Mouse (Mus musculus): Measurements from ENCODE around the gene Dtx3. TPM values are rescaled to one million over a fixed set of nuclear protein-coding genes. Genes with fewer than 3 reads are reported as not detected.

The Dtx3 gene
- polyA plus RNA-seq (2014; fragmentation: Illumina TruSeq; extraction: RNeasy Lipid Tissue Mini Kit (QIAGEN cat#74804); ENCODE audit: low read depth, low replicate concordance), result 3.4 TPM

DNA sequence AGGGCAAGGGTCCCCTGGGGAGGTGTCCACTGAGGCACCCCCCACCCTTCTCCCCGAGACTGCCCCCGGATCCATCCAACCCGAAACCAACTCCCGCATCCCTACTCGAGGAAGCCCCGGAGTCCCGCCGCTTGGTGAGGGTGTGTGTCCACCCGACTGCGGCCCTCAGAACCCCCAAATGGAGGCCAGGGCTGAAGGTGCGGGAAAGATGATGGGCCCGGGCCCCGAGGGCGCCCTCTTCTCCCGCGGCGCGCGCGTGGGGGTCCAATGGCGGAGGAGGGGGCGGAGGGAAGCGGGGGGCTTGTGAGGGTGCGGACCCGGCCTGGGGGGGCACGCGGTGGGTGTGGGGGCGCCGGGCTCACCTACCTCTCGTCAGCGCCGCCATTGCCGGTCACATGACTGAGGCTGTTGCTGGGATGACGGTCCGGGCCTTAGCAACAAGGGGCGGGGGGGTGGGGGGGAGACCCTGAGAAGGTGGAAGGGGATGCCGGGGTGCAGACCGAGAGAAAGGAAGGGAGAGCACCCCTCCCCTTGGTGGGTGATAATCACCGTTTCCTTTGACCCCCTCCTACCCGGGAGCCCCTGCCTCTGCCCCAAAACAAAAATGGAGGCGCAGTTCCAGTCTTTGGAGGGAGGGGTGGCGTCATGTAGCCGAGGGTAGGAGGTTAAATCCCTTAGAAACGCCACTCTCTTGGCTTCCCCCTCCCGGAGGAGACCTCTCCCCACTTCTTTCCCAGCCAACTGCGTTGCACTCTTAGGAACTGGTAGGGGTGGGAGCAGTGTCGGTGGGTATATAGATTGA is at the start of gene Dtx3:
Gene Dtx3 (minus strand): TSS at position 401 of the 802 bp plus-strand sequence.

DNA sequence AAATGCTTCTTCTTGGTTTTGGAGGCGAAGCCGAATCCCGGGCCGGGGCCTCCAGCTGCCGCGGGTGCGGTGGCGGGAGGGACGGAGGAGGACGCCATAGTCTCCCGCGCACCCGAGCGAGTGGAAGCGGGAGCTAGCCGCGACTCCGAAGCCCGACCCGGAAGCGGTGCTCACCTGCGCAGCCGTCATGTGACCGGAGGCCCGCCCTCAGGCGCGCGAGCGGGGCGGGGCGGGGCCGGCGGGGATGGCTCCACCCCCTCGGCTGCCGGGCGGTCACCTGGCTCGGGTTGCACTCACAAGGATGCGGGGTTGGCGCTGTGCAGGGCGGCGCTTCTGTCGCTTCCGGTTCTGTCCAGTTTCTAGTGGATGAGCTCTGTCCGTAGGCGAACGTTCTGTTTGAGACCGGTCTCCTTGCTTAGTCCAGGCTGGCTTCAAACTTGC is 15.9 kb upstream of the Dtx3 start, which contains the start of gene Pip4k2c:
Gene Pip4k2c (minus strand): TSS at position 172 of the 441 bp plus-strand sequence.

DNA sequence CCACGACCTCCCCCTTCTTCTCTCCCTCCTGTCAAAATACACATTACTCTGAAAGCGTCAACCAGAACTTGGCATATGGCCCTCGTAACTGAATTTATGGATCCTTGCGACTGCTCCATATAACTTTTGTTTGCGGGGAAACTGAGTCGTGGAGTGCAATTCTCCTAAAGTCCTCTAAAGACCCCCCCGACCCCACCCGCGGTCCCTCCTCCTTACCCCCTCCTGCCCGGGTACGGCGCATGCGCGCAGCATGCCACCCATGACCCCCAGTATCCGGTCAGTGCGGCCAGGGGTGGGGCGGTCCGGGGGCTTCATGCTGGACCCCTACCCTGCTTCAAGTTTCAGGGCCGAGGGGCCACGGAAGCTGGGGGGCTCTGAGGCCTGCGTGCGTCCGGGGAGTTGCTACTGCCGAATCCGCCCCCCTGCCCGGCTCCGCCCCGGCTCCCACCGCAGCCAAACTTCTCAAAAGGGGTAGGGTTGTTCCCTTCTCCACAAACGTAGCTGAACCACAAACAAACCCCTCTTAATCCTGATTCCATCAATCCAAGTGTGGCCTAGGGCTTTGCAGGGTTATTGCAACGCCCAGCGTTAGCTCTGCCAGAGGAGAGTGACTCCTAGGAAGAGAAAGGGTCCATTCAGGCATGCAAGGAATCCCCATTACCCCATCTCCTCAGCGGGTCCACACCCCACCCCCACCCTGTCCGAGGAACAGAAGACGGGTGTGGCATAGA is 5.7 kb downstream of the Dtx3 start, which contains the start of gene Arhgef25:
Gene Arhgef25 (minus strand): TSS at position 433 of the 731 bp plus-strand sequence.

DNA sequence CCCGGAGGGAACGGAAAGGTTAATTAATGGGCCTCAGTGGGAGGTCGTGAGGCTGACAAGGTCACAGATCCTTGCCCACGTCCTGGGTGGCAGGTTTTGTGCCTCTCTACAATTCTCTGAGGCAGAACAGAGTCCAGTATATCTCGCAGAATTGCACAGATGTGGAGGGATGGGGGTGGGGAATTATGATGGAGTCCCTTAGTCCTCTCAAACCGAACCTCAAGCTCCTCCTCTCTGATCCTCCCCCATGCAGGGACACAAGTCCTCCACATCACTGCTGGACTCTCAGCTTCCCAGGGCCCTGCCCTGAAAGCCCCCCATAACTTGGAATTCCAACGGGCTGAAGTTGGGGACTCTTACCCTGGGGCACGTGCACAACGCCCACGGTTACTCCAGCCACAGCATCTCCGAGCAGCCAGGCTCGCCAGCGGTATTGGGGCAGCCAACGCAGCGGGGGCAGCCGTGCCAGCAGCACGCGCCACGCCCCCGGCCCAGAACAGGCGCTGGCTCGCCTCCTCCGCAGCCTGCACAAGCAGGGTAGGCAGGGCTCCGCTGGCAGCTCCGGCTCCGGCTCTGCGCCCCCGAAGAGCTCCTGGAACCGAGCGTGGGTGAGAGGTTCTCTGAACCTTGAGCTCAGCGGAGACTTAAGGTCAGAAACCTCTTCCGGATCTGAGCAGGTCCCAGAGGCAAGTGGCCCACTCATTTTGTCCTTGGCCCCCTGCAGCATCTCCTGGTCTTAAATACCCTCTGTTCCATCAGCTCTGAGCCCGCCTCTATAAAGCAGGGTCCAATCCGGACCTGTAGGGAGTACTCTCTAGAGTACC is 15.4 kb downstream of the Dtx3 start, which contains the start of gene Slc26a10:
Gene Slc26a10 (minus strand): TSS at position 775 of the 824 bp plus-strand sequence.

DNA sequence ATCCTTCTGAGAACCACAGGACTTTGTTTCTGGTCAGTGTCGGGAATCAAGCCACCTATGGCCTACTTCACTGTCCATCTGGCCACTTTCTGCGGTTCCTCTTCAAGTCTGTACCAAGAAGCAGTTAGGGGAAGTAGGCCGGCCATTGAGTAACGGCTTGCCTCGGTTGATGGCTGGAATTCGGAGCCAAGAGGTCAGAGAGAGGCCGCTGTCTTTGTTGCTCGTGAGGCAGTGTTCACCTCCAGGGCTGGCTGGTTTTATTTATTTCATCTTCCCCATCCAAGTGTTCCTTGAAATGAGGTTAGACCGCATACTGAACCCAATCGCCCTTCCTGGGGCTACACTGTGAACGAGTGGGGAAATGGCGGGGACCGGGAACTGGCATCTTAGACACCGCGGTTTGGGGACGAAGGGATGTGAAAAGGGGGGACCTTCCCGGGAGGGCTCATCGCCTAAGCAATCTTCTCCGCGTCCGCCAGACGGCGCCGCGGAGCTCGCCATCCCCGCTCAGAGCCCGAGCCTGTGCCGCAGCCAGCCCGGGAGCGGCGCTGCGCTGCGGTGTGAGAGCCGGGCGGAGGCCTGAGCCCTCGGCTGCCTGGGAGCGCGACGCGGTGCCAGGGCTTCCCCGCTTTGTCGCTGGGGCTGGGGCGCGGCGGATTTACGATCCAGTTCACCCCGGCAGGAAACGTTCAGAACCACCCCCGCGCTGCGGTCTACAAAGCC is 30.7 kb downstream of the Dtx3 start, which contains the start of gene B4galnt1:
Gene B4galnt1 (plus strand): TSS at position 595 of the 723 bp plus-strand sequence.

Other genes with a start within 250 kb of the Dtx3 start
- gene Ctdsp2, start 217.0 kb downstream of the Dtx3 start, polyA plus RNA-seq (2014; fragmentation: Illumina TruSeq; extraction: RNeasy Lipid Tissue Mini Kit (QIAGEN cat#74804); ENCODE audit: low read depth, low replicate concordance), result 52.7 TPM
- gene Avil, start 195.0 kb downstream of the Dtx3 start, polyA plus RNA-seq (2014; fragmentation: Illumina TruSeq; extraction: RNeasy Lipid Tissue Mini Kit (QIAGEN cat#74804); ENCODE audit: low read depth, low replicate concordance), result 0.35 TPM
- 6.5 TPM for gene Tsfm, start 164.9 kb downstream of the Dtx3 start, polyA plus RNA-seq (2014; fragmentation: Illumina TruSeq; extraction: RNeasy Lipid Tissue Mini Kit (QIAGEN cat#74804); ENCODE audit: low read depth, low replicate concordance)
- 4.2 TPM for gene Mettl1, start 154.3 kb downstream of the Dtx3 start, polyA plus RNA-seq (2014; fragmentation: Illumina TruSeq; extraction: RNeasy Lipid Tissue Mini Kit (QIAGEN cat#74804); ENCODE audit: low read depth, low replicate concordance)
- 1.1 TPM for gene Eef1akmt3, start 154.2 kb downstream of the Dtx3 start, polyA plus RNA-seq (2014; fragmentation: Illumina TruSeq; extraction: RNeasy Lipid Tissue Mini Kit (QIAGEN cat#74804); ENCODE audit: low read depth, low replicate concordance)
- not detected for gene Cyp27b1, start 147.5 kb downstream of the Dtx3 start, polyA plus RNA-seq (2014; fragmentation: Illumina TruSeq; extraction: RNeasy Lipid Tissue Mini Kit (QIAGEN cat#74804); ENCODE audit: low read depth, low replicate concordance)
- 1.4 TPM for gene March9, start 135.5 kb downstream of the Dtx3 start, polyA plus RNA-seq (2014; fragmentation: Illumina TruSeq; extraction: RNeasy Lipid Tissue Mini Kit (QIAGEN cat#74804); ENCODE audit: low read depth, low replicate concordance)
- gene Cdk4, start 132.2 kb downstream of the Dtx3 start, polyA plus RNA-seq (2014; fragmentation: Illumina TruSeq; extraction: RNeasy Lipid Tissue Mini Kit (QIAGEN cat#74804); ENCODE audit: low read depth, low replicate concordance), result 15.3 TPM
- 45.5 TPM for gene Tspan31, start 125.5 kb downstream of the Dtx3 start, polyA plus RNA-seq (2014; fragmentation: Illumina TruSeq; extraction: RNeasy Lipid Tissue Mini Kit (QIAGEN cat#74804); ENCODE audit: low read depth, low replicate concordance)
- gene Agap2, start 120.4 kb downstream of the Dtx3 start, polyA plus RNA-seq (2014; fragmentation: Illumina TruSeq; extraction: RNeasy Lipid Tissue Mini Kit (QIAGEN cat#74804); ENCODE audit: low read depth, low replicate concordance), result 0.25 TPM
- 10.3 TPM for gene Os9, start 74.6 kb downstream of the Dtx3 start, polyA plus RNA-seq (2014; fragmentation: Illumina TruSeq; extraction: RNeasy Lipid Tissue Mini Kit (QIAGEN cat#74804); ENCODE audit: low read depth, low replicate concordance)
- 3.1 TPM for gene B4galnt1, start 30.5 kb downstream of the Dtx3 start, polyA plus RNA-seq (2014; fragmentation: Illumina TruSeq; extraction: RNeasy Lipid Tissue Mini Kit (QIAGEN cat#74804); ENCODE audit: low read depth, low replicate concordance)
- not detected for gene Slc26a10, start 15.1 kb downstream of the Dtx3 start, polyA plus RNA-seq (2014; fragmentation: Illumina TruSeq; extraction: RNeasy Lipid Tissue Mini Kit (QIAGEN cat#74804); ENCODE audit: low read depth, low replicate concordance)
- 8.2 TPM for gene Arhgef25, start 5.6 kb downstream of the Dtx3 start, polyA plus RNA-seq (2014; fragmentation: Illumina TruSeq; extraction: RNeasy Lipid Tissue Mini Kit (QIAGEN cat#74804); ENCODE audit: low read depth, low replicate concordance)
- 23.3 TPM for gene Pip4k2c, start 15.9 kb upstream of the Dtx3 start, polyA plus RNA-seq (2014; fragmentation: Illumina TruSeq; extraction: RNeasy Lipid Tissue Mini Kit (QIAGEN cat#74804); ENCODE audit: low read depth, low replicate concordance)
- gene Kif5a, start 67.6 kb upstream of the Dtx3 start, polyA plus RNA-seq (2014; fragmentation: Illumina TruSeq; extraction: RNeasy Lipid Tissue Mini Kit (QIAGEN cat#74804); ENCODE audit: low read depth, low replicate concordance), result 2.3 TPM
- gene Dctn2, start 70.6 kb upstream of the Dtx3 start, polyA plus RNA-seq (2014; fragmentation: Illumina TruSeq; extraction: RNeasy Lipid Tissue Mini Kit (QIAGEN cat#74804); ENCODE audit: low read depth, low replicate concordance), result 26.7 TPM
- 3.3 TPM for gene Mbd6, start 93.3 kb upstream of the Dtx3 start, polyA plus RNA-seq (2014; fragmentation: Illumina TruSeq; extraction: RNeasy Lipid Tissue Mini Kit (QIAGEN cat#74804); ENCODE audit: low read depth, low replicate concordance)
- gene Mars, start 116.1 kb upstream of the Dtx3 start, polyA plus RNA-seq (2014; fragmentation: Illumina TruSeq; extraction: RNeasy Lipid Tissue Mini Kit (QIAGEN cat#74804); ENCODE audit: low read depth, low replicate concordance), result 5.4 TPM
- 0.41 TPM for gene Arhgap9, start 126.2 kb upstream of the Dtx3 start, polyA plus RNA-seq (2014; fragmentation: Illumina TruSeq; extraction: RNeasy Lipid Tissue Mini Kit (QIAGEN cat#74804); ENCODE audit: low read depth, low replicate concordance)
- gene Gli1, start 146.2 kb upstream of the Dtx3 start, polyA plus RNA-seq (2014; fragmentation: Illumina TruSeq; extraction: RNeasy Lipid Tissue Mini Kit (QIAGEN cat#74804); ENCODE audit: low read depth, low replicate concordance), result 0.38 TPM
- gene Inhbe, start 158.7 kb upstream of the Dtx3 start, polyA plus RNA-seq (2014; fragmentation: Illumina TruSeq; extraction: RNeasy Lipid Tissue Mini Kit (QIAGEN cat#74804); ENCODE audit: low read depth, low replicate concordance), result not detected
- gene Inhbc, start 174.7 kb upstream of the Dtx3 start, polyA plus RNA-seq (2014; fragmentation: Illumina TruSeq; extraction: RNeasy Lipid Tissue Mini Kit (QIAGEN cat#74804); ENCODE audit: low read depth, low replicate concordance), result not detected
- gene R3hdm2, start 184.6 kb upstream of the Dtx3 start, polyA plus RNA-seq (2014; fragmentation: Illumina TruSeq; extraction: RNeasy Lipid Tissue Mini Kit (QIAGEN cat#74804); ENCODE audit: low read depth, low replicate concordance), result 192 TPM